Mouse (Mus musculus) heart, adult 9 months (tissue): ENCODE measurements around the gene Pik3r5.

ENCODE experiments used
- DNase-seq, 2 experiments: peaks; one replicate each; pipeline ENCODE4 v3.0.0; 2022; ENCODE audit warnings: low spot score in 2 of 2

Pik3r5 gene

DNA sequence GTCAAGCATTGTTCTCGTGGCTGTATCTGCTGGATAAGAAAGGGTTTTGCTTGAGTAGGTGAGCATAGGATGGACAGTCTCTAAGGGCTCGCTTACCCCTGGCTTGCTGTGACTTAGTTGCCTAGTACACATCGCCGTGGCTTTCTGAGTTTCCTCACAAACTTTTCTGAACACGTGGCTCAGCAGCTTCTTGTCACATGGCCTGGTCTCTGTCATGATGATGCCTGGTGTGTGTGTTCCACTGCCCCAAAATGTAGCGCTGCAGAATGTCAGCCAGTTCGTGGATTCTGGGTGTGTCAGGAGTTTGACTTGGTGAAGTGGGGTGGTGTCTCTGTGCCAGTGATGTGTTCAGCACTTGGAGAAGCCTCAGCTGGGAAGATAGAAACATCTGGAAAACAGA lies 16.4 kb downstream of the Pik3r5 start:
- no peak for DNase-seq

DNA sequence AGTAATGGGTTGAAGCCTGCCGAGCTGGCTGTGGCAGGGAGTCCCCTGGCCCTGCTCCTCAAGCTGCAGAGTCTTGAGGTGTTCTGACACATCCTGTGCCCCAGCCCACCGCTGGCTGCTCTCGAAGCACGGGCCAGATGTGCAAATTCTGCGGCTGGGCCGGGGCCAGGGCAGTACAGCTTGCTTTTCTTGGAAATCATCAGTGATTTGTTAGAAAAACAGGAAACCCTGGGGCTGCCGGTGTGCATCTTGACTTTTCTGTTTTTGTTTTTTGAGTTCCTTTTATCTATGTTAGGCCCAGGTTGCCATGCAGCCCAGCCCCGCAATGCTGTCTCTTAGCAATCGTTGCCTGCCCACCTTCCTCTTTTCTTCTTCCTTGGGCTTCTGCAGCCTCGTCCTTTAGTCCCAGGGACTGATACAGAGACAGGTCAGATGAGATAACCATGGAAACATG lies 19.4 kb downstream of the Pik3r5 start:
- DNase-seq = peak in 1 of 2 experiments; percentile 1

DNA sequence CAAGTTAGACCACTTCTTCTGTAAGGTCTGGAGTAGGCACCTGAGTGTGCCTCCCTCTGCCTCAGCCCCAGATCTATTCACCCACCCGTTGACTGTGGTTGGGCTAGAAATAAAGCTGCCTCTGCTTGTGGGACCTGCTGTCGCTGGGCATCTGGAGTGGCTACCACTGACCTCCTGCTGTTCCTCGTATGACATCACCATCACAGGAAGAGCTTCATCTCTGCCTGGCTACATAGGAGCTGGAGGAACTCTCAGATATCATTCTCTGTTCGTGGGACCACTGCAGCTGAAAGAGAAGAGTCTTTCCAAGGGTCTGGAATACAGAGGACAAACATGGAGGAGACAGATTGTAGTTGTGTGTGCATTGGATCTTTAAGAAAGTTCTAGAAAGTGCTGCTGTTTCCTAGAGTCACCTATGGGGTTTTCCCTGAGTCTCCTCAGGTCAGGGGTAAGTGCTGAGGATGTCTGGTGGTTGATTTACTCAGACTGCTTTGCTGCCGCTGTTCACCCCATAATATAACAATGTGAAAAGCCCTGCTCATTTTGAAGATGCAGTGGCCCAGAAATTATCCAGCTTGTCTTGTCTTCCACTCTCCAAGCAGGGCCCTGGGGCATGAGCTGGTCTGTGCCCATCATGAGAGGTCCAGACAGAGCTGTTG lies 20.0 kb downstream of the Pik3r5 start:
- no peak for DNase-seq

DNA sequence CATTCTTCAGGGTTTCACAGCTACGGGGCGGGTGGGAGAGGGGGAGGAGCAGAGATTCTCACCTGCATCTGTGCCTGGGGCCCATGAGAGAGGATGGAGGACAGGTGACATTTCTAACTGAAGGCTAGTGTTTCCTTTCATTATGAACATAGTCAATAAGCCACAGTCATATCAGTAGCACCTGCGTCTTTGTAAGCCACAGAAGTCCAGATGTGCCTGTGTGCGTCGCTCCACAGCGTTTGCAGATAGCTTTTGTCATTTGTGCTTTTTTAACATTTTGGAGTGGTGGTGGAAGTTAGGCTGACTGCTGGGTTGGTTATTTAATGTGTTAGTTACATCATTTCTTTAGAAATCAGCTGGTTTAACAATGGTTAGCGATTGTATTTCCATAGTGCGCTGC lies 20.8 kb downstream of the Pik3r5 start:
- no peak for DNase-seq

DNA sequence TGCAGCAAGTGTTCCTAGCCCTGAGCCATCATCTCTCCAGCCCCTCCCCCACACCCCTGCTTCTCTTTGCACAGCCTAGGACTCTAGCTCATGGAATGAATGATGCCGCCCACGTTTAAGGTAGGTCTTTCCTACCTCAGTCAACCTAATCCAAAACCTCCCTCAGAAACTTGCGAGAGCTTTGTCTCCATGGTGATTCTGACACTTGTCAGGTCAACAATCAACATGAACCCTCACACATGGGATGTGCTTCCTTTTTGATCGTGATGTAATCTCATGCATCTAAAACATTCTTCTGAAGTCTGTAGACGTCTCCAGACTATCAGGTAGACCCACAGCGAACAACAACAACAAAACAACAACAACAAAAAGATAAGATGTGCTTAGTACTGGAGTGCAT lies 21.4 kb downstream of the Pik3r5 start:
- no peak for DNase-seq

DNA sequence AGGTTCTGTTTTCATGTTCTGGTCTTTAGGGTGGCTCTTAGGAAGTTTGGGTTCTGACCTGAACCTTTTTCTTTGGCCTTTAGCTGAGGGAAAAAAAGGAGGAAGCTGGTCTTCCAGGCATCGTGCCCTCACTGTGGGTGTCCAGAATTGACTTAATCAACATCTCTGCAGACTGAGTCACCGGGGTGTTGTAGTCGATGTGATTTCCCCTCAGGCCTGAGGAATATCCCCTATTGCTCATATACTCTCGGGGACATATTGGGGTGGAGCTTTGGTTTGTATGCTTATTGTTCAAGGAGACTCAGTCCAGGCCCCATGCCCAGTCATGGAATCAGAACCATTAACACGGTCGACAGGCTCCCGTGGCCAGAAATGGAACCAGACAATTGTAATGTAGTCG lies 26.2 kb downstream of the Pik3r5 start:
- DNase-seq = peak in 1 of 2 experiments; percentile 15

DNA sequence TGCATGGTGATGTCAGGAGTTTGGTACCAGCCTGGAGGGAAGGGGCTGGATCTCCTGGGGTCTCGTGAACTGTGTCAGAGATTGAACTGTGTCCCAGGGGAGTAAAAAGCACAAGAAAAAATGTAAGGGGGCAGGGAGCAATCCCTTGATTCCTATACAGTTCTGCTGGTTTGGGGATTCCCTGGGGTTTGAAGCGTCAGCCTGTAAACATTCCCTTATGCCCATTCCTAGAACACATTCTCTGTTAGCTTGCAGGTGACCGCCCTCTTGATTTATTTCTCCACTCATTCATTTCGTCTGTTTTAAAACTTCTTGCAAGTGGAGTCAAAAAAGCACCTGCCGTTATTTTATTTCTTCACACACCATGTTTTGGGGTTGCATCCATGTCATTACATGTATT lies 27.1 kb downstream of the Pik3r5 start:
- DNase-seq = no peak

DNA sequence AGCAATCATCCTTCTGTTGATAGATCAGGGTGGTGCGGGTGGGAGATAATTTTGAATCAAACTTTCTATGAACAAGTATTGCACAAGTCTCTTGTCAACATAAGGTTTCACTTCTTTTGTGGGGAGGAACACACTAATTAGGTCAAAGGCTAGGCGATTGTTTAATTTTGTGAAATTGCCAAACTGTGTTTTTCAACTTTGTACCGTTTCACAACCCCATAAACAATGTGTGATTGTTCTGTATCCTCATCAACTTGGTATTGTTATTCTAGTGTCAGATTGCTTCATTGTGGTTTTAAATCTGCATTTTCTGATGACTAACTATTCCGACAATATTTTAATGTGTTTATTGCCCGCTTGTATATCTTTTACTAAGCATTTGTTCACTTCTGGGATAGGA lies 27.6 kb downstream of the Pik3r5 start:
- peak in 1 of 2 experiments; percentile 23 for DNase-seq

DNA sequence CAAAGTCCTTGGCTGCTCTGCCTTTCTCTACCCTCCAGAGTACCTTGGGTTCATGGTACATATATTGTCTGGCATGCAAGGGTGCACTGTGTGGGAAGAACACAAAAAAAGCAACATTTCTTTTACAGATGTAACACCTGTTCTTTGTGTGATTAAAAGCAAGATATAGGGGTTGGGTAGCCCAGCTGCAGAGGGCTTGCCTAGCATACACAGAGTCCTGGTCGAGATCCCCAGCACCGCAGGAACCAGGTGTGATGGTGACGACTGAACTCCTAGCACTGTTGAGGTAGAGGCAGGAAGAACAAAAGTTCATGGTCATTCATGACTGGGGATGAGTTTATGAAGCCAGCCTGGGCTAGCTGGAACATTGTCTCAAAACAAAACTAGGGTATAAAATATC lies 30.8 kb downstream of the Pik3r5 start:
- no peak for DNase-seq

DNA sequence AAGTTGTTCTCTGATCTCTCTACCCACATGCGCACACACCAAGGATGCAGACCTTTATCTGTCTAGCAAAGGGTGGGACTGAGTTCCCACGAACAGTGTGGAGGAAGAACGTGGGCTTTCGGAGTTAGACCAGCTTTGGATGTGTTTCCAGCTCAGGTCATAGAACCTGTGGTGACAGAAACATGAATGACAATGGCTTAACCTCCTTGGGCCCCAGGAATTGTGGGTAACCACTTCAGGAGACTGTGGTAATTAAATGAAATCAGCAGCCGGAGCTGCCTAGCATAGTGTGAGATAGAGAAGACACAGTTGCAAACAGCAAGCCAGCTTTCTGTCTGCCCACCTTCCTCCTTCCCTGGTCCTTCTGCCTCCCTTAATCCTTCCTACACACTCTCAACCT lies 32.3 kb downstream of the Pik3r5 start:
- DNase-seq = no peak

DNA sequence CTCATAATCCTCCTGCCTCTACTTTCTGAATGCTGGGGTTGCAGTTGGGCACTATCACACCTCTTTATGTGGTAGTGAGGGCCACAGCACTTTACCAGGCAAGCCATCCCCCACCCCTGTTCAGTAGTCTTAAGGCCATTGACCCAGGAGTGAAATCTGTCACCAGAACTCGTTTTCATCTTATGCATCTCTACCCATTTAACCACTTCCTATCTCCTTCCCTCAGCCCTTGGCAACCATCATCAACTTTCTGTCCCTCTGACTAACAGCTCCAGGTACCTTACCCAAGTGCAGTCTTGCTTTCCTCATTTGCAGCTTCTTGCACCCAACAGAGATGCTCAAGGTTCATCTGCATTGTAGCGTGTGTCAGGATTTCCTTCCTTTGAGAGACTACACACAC lies 33.2 kb downstream of the Pik3r5 start:
- DNase-seq = no peak

DNA sequence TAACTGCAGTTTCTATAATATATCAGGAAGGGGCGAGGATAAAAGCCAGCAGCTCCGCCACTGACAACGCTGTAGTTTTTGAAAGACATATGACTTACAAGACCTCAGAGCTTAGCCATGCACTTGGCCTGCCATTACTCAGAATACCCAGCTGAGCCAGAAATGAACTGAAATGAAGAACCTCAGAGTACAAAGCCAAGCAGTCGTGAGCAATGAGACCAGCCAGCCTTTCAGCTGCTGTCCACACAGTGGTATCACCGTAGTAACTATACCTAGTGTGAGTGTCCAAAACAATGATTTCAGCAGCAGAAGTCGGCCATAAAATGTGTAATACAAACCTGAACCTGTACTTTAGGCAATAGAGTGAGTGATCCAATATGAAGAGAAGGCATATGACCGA lies 35.5 kb downstream of the Pik3r5 start:
- DNase-seq = no peak

DNA sequence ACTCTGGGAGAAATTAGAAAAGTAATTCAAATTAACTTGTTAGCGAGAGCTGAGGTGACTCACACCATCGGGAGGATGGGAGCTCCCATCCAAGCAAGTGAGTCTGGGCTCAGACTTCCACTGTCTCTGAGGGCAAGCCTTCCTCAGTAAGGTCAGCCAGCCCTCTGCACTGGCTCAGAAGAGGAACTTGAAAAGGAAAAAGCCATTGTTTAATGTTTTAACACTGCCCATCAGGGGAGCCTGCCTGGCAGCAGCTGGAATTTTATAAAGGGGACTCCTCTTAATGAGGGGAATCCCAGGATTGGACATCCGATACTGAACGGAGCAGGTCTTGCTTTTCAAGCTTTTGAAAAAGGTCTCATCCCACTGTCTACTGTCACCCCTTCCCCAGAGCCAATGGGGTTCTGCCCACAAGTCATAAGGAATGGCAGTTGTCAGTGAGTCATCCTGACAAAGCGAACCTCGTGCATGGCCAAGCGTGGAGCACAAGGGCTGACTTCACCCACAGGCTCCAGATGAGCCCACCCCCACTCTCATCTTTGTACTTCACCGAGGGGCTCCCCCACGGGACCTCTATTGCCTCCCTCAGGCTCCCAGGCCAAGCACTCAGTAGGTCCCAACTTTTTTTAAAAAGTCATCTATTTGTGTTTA lies 36.2 kb downstream of the Pik3r5 start:
- DNase-seq = no peak

DNA sequence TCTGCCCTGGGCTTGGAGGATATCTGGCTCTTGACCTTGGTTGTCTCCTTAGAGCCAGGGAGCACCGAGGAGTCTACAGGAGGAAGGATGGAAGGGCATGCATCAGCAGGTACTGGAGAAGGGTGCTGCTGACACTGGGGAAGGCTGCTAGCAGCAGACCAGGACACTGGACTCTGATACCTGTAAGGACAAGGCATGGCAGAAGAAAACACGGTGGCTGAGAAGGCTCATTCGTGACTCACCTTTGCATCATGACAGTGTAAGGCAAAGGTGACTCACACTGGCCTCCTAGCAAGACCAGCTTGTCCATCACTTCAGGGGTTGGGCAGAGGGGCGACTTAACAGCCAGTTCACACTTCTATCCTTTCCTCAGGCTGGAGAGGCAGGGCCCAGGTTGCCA lies 37.0 kb downstream of the Pik3r5 start:
- DNase-seq = no peak

DNA sequence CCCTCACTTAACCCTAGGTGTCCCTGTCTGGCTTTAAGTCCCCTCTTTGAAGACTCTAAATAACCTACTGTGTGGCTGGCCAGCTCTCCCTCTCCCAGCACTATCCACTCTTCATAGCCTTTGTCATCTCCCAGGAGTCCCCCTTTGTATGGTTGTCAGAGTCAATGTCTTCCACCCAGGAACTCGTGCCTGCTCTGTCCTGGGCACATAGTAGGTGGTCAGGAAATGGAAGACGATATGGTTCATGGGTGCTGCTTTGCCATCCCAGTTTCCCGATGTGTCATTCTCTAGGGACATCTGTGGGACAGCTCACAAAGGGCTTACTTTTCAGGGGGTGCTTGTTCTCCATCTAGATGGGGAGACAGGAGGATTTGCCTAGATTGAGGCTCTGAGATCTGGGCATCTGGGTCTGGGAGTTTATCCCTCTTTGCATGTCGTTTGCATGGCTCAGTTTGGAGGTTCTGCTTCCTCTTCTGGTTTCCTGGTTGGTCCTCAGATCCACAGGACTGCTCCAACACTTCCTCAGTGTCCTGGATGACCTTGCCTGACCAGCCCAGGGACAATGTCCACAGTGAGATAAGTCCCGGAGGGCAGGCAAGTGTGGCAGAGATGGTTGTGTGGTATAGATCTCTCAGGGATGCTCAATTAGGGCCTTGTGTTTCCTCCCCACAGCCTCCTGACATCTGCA lies 40.4 kb downstream of the Pik3r5 start:
- DNase-seq = no peak

DNA sequence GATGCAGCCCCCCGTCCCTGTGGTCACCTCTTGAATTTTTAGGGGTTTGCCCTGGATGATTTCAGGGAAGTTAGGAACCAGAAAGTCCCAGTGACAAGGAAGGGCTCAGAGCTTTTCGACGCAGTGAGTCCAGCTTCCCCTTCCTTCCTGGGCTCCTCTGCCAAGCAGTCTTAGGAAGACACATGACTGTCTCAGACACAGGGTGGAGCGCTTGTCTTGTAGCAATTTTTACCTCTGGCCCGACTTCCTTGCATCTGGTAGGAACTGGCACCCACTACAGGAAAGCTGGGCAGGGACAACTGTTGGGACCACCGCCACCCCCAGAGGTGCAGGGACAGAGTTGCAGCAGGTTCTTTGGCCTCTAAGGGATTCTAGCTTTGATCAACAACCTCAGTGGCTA lies 42.7 kb downstream of the Pik3r5 start:
- DNase-seq = no peak

DNA sequence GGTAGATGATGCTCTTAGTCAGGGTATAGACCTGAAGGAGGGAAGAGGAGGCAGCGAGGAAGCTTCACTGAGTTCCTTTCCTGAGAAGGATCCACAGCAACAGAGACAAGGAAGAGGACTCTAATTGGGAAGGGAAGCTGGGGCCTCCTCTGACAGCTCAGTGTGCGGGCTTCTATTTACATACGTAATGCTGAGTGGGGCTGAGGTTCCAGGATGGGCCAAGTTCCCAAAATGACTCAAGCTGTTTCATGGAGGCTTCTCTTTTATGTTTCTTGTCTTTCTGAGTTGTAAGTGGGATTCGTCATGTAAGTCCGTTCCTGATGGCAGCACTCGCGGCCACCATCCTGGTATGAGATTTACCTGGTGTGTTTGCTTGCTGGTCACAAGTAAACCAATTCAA lies 43.8 kb downstream of the Pik3r5 start:
- DNase-seq = no peak

DNA sequence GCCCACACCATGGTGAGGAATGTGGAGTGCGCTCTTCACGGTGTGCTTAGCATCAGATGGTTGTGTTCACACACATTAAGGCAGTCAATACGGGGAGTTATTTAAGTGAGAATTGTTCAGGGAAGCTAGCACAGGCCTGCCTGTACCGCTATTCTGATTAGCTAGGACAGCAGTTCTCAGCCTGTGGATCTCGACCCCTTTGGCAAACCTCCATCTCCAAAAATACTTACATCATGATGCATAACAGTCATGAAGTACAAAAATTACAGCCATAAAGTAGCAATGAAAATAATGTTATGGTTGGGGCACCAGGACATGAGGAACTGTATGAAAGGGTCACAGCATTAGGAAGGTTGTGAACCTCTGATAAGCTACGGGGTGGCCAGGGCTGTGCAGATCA lies 45.7 kb downstream of the Pik3r5 start:
- no peak for DNase-seq

DNA sequence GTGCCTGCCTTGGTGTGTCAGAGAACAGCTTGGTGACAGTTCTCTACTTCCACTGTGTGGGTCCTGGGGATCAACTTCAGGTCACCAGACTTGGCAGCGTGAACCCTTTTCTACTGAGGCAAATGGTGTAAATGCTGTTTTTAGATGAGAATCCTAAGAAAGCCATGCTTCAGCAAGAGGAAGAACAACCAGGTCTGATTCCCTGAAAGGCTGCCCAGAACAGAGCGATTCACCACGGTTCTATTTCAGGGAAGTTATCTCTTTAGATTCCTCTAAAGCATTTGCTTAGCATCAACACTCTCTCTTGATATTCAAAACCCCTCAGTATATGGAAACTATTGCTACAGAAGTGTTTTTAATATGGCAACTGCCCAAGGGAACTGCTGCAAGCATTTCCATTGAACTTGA lies 46.7 kb downstream of the Pik3r5 start:
- no peak for DNase-seq

DNA sequence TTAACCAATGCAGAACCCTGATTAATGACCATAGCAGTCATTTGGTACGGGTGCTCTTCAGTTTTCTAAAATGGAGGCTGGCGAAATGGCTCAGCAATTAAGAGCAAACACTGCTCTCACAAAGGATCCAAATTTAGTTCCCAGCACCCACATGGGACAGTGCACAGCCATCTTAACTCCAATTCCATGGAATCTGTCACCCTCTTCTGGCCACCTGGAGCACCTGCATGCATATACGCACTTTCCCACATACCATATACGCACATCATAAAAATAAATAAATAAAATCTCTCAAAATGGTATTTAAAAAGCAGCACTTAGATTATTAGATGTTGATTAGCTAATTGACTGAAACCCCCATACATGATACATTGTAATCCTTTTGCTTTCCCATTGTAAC lies 48.7 kb downstream of the Pik3r5 start:
- no peak for DNase-seq

DNA sequence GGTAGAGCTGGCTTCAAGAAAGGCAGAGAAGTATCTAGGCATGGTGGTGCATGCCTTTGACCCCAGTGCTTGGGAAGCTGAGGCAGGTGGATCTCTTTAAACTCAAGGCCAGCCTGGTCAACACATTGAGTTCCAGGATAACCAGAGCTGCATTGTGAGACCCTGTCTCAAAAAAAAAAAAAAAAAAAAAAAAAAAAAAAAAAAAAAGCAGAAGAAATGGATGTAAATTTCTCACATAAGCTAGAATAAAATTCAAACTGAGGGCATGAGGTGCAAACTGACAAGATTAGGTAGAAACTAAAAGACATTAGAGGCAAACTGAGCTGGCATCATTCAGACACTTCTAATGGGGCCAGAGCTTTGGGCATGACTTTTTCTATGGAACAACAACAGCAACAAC lies 50.1 kb downstream of the Pik3r5 start:
- no peak for DNase-seq

DNA sequence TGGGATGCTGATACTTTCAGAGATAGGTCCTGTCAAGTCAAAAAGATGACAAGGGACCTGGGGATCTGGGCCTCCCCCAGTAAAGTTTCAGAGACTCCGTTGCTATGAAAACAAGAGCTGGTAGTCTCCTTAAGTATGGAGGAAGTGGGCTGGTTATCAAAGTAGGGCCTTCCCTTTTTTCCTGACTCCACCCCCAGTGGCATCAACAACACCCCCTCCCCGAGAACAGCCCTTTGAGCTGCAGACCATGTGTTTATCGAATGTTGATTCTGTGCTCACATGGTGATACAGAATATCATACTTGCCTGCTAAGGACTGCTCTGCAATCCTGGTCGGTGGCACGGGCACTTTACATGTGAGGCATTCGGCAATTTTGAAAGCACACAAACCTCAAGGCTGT lies 51.3 kb downstream of the Pik3r5 start:
- DNase-seq = peak in 1 of 2 experiments; percentile 43

DNA sequence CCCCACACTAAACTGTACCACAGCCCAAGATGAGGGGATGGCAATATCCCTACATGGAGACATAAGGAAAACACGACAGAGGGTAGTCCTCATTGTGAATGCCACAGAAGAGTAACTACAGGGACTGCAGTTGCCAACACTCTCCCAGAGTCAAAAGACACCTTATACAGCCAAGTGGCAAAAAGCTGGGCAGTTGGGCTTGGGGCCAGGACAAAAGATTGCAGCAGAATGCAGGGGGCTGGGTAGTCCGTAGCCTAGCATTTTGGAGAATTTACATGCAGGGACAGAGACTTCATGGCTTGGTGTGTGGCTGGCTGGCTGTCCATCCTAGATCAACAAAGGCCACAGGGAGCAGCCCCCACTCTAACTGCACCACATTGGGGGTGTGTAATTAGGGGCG lies 52.5 kb downstream of the Pik3r5 start:
- DNase-seq = no peak
